Mouse (Mus musculus) ES-E14 (cell line): ENCODE data around the gene Nacad. TPM values are rescaled to one million over a fixed set of nuclear protein-coding genes. Genes with fewer than 3 reads are reported as not detected.
"Not testable (repeated sequence)": the region's sequence is repeated elsewhere in the genome, so short reads cannot be mapped to it uniquely, and the experiment has no call there.

Experiments used
- DNase-seq: peaks from one replicate; pipeline ENCODE4 v3.0.0-alpha.2; 2013; ENCODE audit warnings: low read depth, low spot score
- H3K27ac ChIP-seq: 2 replicates; pipeline ENCODE4 v1.5.1; 2012; ENCODE audit warnings: low read depth, mild to moderate bottlenecking, low read length, moderate library complexity, mixed read lengths; ENCODE audit not compliant: poor library complexity, insufficient read depth, severe bottlenecking
- H3K36me3 ChIP-seq: 2 replicates; pipeline ENCODE4 v1.6.1; 2012; ENCODE audit warnings: mild to moderate bottlenecking, low read length, moderate library complexity, mixed read lengths; ENCODE audit not compliant: control insufficient read depth, poor library complexity, insufficient read depth, severe bottlenecking
- H3K4me1 ChIP-seq, 2 experiments: fragments of 150-350 bp in 1 of 2; sonication (generic) in 1 of 2; 2 replicates each; pipeline ENCODE4 v1.6.1; 2012; ENCODE audit warnings: low read length in 2 of 2, mild to moderate bottlenecking in 1 of 2, mixed read lengths in 1 of 2; ENCODE audit not compliant: control insufficient read depth in 2 of 2, insufficient read depth in 2 of 2, poor library complexity in 1 of 2
- H3K4me3 ChIP-seq, 2 experiments: fragments of 150-350 bp in 1 of 2; sonication (generic) in 1 of 2; 2 replicates each; pipeline ENCODE4 v1.5.1; 2012; ENCODE audit warnings: low read length in 2 of 2, low read depth in 1 of 2, mild to moderate bottlenecking in 1 of 2, mixed read lengths in 1 of 2; ENCODE audit not compliant: insufficient read depth in 1 of 2, poor library complexity in 1 of 2, severe bottlenecking in 1 of 2
- H3K9ac ChIP-seq: 2 replicates; pipeline ENCODE4 v1.6.1; 2012; ENCODE audit warnings: low read depth, mild to moderate bottlenecking, low read length, mixed read lengths; ENCODE audit not compliant: poor library complexity, insufficient read depth, severe bottlenecking
- H3K9me3 ChIP-seq: fragments of 150-350 bp; sonication (generic); 2 replicates; pipeline ENCODE4 v1.6.1; 2012; ENCODE audit warnings: low read depth, mild to moderate bottlenecking, low read length; ENCODE audit not compliant: control insufficient read depth, insufficient read depth
- CHD2 ChIP-seq: IDR thresholded peaks from 2 replicates; pipeline ENCODE4 v1.6.1; 2014; ENCODE audit warnings: mild to moderate bottlenecking, low read depth, low read length, inconsistent platforms
- HCFC1 ChIP-seq: IDR thresholded peaks from 2 replicates; pipeline ENCODE4 v1.6.1; 2012; ENCODE audit warnings: low read length, inconsistent platforms, borderline replicate concordance; ENCODE audit not compliant: insufficient read depth
- MAFK ChIP-seq: IDR thresholded peaks from 2 replicates; pipeline ENCODE4 v1.6.1; 2014; ENCODE audit warnings: mild to moderate bottlenecking, low read depth, low read length, inconsistent platforms; ENCODE audit not compliant: insufficient read depth
- ZC3H11A ChIP-seq: IDR thresholded peaks from 2 replicates; pipeline ENCODE4 v1.6.1; 2012; ENCODE audit warnings: low read depth, mild to moderate bottlenecking, inconsistent platforms, low read length, borderline replicate concordance
- ZNF384 ChIP-seq: IDR thresholded peaks from 2 replicates; pipeline ENCODE4 v1.6.1; 2012; ENCODE audit warnings: low read depth, low read length, inconsistent platforms
- in situ Hi-C, 2 experiments: fragments of 600-800 bp; cut with MboI; formaldehyde crosslinking; loops; one replicate each; pipeline ENCODE4 v1.15.1; 2025; ENCODE audit warnings: low sequenced_read_pairs in 2 of 2, inconsistent platforms in 1 of 2; ENCODE audit not compliant: unreplicated experiment in 2 of 2
- total RNA-seq: library from RNA; depleted of rRNA; stranded (reverse); fragments of 300-350 nt; gene quantifications from 2 replicates; pipeline ENCODE4 v1.2.3, GENCODE M21; 2012; rRNA removed

Gene Nacad
- total RNA-seq: 0.85 and 1.4 TPM in 2 replicates

GRCm38 (mm10) chr11:6605491-6606399 is at the start of gene Nacad:
Gene Nacad, minus strand, starts transcription at chr11:6606053.
- Histone ChIP-seq H3K4me3 (peak within 1 kb of the TSS; percentile 42 to 47; a peak in 3 of 4 replicates), H3K36me3 (no peaks in the 10 kb centered on the region), H3K4me1 (no peaks in the 10 kb centered on the region), H3K27ac (no peak within 1 kb of the TSS), H3K9ac (0 out of 2 replicates have a peak within 1 kb of the TSS, but pooled peaks have one; percentile 13), H3K9me3 (no peaks in the 10 kb centered on the region)
- no peak for TF ChIP-seq ZNF384
- no peak for TF ChIP-seq CHD2
- no peak for TF ChIP-seq HCFC1
- no peak for TF ChIP-seq MAFK
- no peak for TF ChIP-seq ZC3H11A
- in situ Hi-C loops: no loop called here
- DNase-seq: no peak

- Histone ChIP-seq H3K9me3 (no peaks in the 10 kb centered on the region), H3K9ac (no peak overlapping the region), H3K4me3 (no peak overlapping the region), H3K4me1 (peaks cover 0 to 1% of the 10 kb centered on the region in 2 experiments; a peak in 1 of 4 replicates), H3K27ac (no peak overlapping the region), H3K36me3 (no peaks in the 10 kb centered on the region)
- in situ Hi-C loops: loop anchor here (10.0 to 25.0 kb wide), 3 partner anchors 110 to 520 kb away; no protein-coding TSS in a partner anchor
- peak; percentile 93 for DNase-seq
- TF ChIP-seq ZNF384: no peak
- TF ChIP-seq ZC3H11A: peak; percentile 99
- no peak for TF ChIP-seq MAFK
- no peak for TF ChIP-seq CHD2
These were observed 49.0 kb upstream of the Nacad start for GRCm38 (mm10) chr11:6654903-6655302.

GRCm38 (mm10) chr11:6652978-6653377 is 47.1 kb upstream of the Nacad start:
- not testable (repeated sequence) for DNase-seq

GRCm38 (mm10) chr11:6650519-6650918 is 44.7 kb upstream of the Nacad start:
- Histone ChIP-seq H3K4me1 (peaks cover 0 to 2% of the 10 kb centered on the region in 2 experiments; a peak in 1 of 4 replicates), H3K27ac (no peak overlapping the region), H3K9ac (no peak overlapping the region), H3K9me3 (no peaks in the 10 kb centered on the region), H3K4me3 (no peak overlapping the region), H3K36me3 (no peaks in the 10 kb centered on the region)
- in situ Hi-C loops: loop anchor here (10.0 to 25.0 kb wide), 3 partner anchors 114 to 524 kb away; no protein-coding TSS in a partner anchor
- no peak for TF ChIP-seq CHD2
- no peak for TF ChIP-seq ZC3H11A
- TF ChIP-seq MAFK: no peak
- TF ChIP-seq HCFC1: no peak
- TF ChIP-seq ZNF384: no peak
- no peak for DNase-seq

More at GRCm38 (mm10) chr11:6652978-6653377, 47.1 kb upstream of the Nacad start:
- H3K36me3 ChIP-seq, H3K4me1 ChIP-seq, H3K9me3 ChIP-seq, H3K9ac ChIP-seq, H3K4me3 ChIP-seq, H3K27ac ChIP-seq: not testable (repeated sequence)
- in situ Hi-C loops: loop anchor here (10.0 to 25.0 kb wide), 3 partner anchors 112 to 522 kb away; no protein-coding TSS in a partner anchor
